Mouse (Mus musculus) frontal cortex, postnatal 14 days (tissue): ENCODE measurements around the gene Hist2h2aa2.

Experiments used
- DNase-seq, 2 experiments: peaks; one replicate each; pipeline ENCODE4 v3.0.0; 2022; ENCODE audit warnings: low spot score in 2 of 2

The Hist2h2aa2 gene

GRCm38 (mm10) chr3:96237335-96237903, 2.7 kb downstream of the Hist2h2aa2 start:
- DNase-seq = no peak

- no peak for DNase-seq
These were observed 3.2 kb downstream of the Hist2h2aa2 start for GRCm38 (mm10) chr3:96236834-96237334.

- DNase-seq = no peak
These were observed 4.2 kb downstream of the Hist2h2aa2 start for GRCm38 (mm10) chr3:96235836-96236235.

- no peak for DNase-seq
These were observed 5.2 kb downstream of the Hist2h2aa2 start for GRCm38 (mm10) chr3:96234914-96235313.

GRCm38 (mm10) chr3:96231758-96232120, 8.3 kb downstream of the Hist2h2aa2 start:
- no peak for DNase-seq

GRCm38 (mm10) chr3:96230910-96231757, 8.9 kb downstream of the Hist2h2aa2 start:
- DNase-seq = no peak

GRCm38 (mm10) chr3:96230404-96230803, 9.7 kb downstream of the Hist2h2aa2 start:
- DNase-seq = no peak

GRCm38 (mm10) chr3:96228828-96229227, 11.2 kb downstream of the Hist2h2aa2 start:
- no peak for DNase-seq

- DNase-seq = no peak
These were observed 13.1 kb downstream of the Hist2h2aa2 start for GRCm38 (mm10) chr3:96226695-96227648.

- no peak for DNase-seq
These were observed 14.7 kb downstream of the Hist2h2aa2 start for GRCm38 (mm10) chr3:96225421-96225820.

GRCm38 (mm10) chr3:96222774-96223173, 17.3 kb downstream of the Hist2h2aa2 start:
- no peak for DNase-seq

GRCm38 (mm10) chr3:96221640-96222038, 18.4 kb downstream of the Hist2h2aa2 start:
- no peak for DNase-seq

- peak; percentile 79 to 80 for DNase-seq
These were observed 19.1 kb downstream of the Hist2h2aa2 start, which contains the start of the genes Hist2h2ac and Hist2h2be for GRCm38 (mm10) chr3:96220765-96221639. Gene Hist2h2ac (minus strand): TSS chr3:96220880. Gene Hist2h2be (plus strand): TSS chr3:96221119.

GRCm38 (mm10) chr3:96220131-96220764, 19.8 kb downstream of the Hist2h2aa2 start:
- DNase-seq = peak in 1 of 2 experiments; percentile 28

GRCm38 (mm10) chr3:96219661-96220130, 20.4 kb downstream of the Hist2h2aa2 start, which contains the start of the genes Bola1 and Hist2h2ab:
Gene Bola1 (minus strand): TSS chr3:96219709.
Gene Hist2h2ab (plus strand): TSS chr3:96219865.
- DNase-seq = peak; percentile 73 to 75

- no peak for DNase-seq
These were observed 20.9 kb downstream of the Hist2h2aa2 start for GRCm38 (mm10) chr3:96219191-96219641.

- no peak for DNase-seq
These were observed 30.8 kb downstream of the Hist2h2aa2 start for GRCm38 (mm10) chr3:96209242-96209641.

- no peak for DNase-seq
These were observed 32.3 kb downstream of the Hist2h2aa2 start for GRCm38 (mm10) chr3:96207819-96208218.

- no peak for DNase-seq
These were observed 40.3 kb downstream of the Hist2h2aa2 start for GRCm38 (mm10) chr3:96199731-96200130.
